Mouse (Mus musculus): ENCODE results near the gene Cep131. TPM values are rescaled to one million over a fixed set of nuclear protein-coding genes. Genes with fewer than 3 reads are reported as not detected.

Gene Cep131
- polyA plus RNA-seq, 1 experiment = 10.8 TPM

- no peak for DNase-seq
- no peak overlapping the region for H3K27ac ChIP-seq (ENCODE audit: control insufficient read depth, insufficient read depth, low read length)
- no peaks in the 10 kb centered on the region for H3K27me3 ChIP-seq (ENCODE audit: control insufficient read depth, insufficient read depth, low read length)
- no peak for TF ChIP-seq POLR2A (IDR thresholded peaks at IDR 0.05; ENCODE audit: control insufficient read depth, extremely low read depth, insufficient read depth, low read length, poor library complexity)
- no peak overlapping the region for H3K4me3 ChIP-seq (ENCODE audit: control insufficient read depth, insufficient read depth, low read length)
- H3K36me3 ChIP-seq (ENCODE audit: control insufficient read depth, insufficient read depth, low read length) = no peaks in the 10 kb centered on the region
- H3K4me1 ChIP-seq (replicated peaks; ENCODE audit: control insufficient read depth, insufficient read depth, low read length) = no peaks in the 10 kb centered on the region
- WGBS = 94% methylated on average over 5 of the region's 5 CpGs
These were observed 23.3 kb downstream of the Cep131 start for GRCm38 (mm10) chr11:120063326-120063725.

DNA sequence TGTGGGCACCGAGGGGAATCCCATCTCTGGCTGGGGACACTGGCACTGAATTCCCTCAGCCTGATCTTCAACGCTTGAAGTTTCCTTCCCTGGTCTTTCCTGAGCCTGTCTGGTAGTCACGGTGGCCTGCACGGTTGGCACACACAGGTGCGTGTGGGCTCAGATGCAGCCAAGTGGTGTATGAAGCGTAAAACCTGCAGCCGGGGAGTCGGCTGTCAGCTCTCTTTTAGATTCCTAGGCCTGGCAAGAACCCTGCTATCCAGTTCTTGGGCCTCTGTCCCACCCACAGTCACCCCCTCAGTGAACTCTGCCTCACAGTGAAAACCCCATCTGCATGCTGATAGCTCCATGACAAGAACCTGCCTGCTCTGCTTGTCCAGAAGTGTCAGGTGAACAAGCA is 26.0 kb downstream of the Cep131 start:
- no peak overlapping the region for H3K4me3 ChIP-seq (ENCODE audit: control insufficient read depth, insufficient read depth, low read length)
- H3K27ac ChIP-seq (ENCODE audit: control insufficient read depth, insufficient read depth, low read length) = no peak overlapping the region
- WGBS = 79% methylated on average over 8 of the region's 8 CpGs
- H3K27me3 ChIP-seq (ENCODE audit: control insufficient read depth, insufficient read depth, low read length) = no peaks in the 10 kb centered on the region
- no peak for TF ChIP-seq POLR2A (IDR thresholded peaks at IDR 0.05; ENCODE audit: control insufficient read depth, extremely low read depth, insufficient read depth, low read length, poor library complexity)
- no peak for TF ChIP-seq CTCF (IDR thresholded peaks at IDR 0.05; ENCODE audit: borderline replicate concordance, control insufficient read depth, extremely low read depth, insufficient read depth, low read length, poor library complexity)
- no peaks in the 10 kb centered on the region for H3K4me1 ChIP-seq (replicated peaks; ENCODE audit: control insufficient read depth, insufficient read depth, low read length)
- no peak for DNase-seq
- H3K36me3 ChIP-seq (ENCODE audit: control insufficient read depth, insufficient read depth, low read length) = no peaks in the 10 kb centered on the region

DNA sequence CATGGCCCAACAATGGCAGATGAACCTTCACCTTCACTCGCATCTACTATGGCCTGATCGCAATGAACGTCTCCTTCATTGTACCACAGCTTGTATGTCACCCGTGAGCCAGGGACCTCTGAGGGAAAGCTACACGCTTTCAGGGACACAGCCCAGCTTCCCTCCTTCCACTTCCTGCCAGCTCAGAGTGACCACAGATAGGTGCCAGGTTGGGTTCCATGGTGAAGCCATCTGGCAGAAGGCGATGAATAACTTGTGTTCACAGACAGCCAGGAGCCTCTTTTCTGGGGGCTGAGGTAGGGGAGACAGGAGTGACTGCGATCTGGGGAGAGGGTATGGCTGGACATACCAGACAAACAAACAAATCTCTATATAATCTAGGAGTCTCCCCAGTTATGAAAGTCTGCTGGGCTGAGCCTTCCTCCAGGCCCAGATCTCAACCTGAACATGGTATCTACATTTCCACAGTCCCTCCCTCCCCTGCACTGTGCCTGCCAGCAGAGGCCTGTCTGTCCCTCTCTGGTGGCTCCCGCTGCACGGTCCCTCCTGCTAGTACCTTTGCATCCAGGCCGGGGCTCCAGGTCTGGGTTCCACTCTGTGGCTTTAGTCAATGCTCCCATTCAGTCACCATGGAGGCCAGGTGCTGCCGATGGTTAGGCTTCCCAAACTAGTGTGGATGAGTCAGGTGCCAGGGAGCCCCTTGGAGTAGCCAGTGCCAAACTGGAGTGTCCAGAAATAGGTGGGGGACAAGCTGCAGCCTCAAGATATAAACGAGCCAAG is 30.5 kb downstream of the Cep131 start:
- 90% methylated on average over 12 of the region's 12 CpGs for WGBS
- Histone ChIP-seq H3K4me3 (ENCODE audit: control insufficient read depth, insufficient read depth, low read length) (no peak overlapping the region), H3K27me3 (ENCODE audit: control insufficient read depth, insufficient read depth, low read length) (no peaks in the 10 kb centered on the region), H3K27ac (ENCODE audit: control insufficient read depth, insufficient read depth, low read length) (no peak overlapping the region), H3K36me3 (ENCODE audit: control insufficient read depth, insufficient read depth, low read length) (no peaks in the 10 kb centered on the region), H3K4me1 (replicated peaks; ENCODE audit: control insufficient read depth, insufficient read depth, low read length) (0 out of 2 replicates have a peak, but pooled peaks cover 2% of the 10 kb centered on the region)
- TF ChIP-seq CTCF (IDR thresholded peaks at IDR 0.05; ENCODE audit: borderline replicate concordance, control insufficient read depth, extremely low read depth, insufficient read depth, low read length, poor library complexity) = no peak
- no peak for TF ChIP-seq POLR2A (IDR thresholded peaks at IDR 0.05; ENCODE audit: control insufficient read depth, extremely low read depth, insufficient read depth, low read length, poor library complexity)
- DNase-seq = no peak

DNA sequence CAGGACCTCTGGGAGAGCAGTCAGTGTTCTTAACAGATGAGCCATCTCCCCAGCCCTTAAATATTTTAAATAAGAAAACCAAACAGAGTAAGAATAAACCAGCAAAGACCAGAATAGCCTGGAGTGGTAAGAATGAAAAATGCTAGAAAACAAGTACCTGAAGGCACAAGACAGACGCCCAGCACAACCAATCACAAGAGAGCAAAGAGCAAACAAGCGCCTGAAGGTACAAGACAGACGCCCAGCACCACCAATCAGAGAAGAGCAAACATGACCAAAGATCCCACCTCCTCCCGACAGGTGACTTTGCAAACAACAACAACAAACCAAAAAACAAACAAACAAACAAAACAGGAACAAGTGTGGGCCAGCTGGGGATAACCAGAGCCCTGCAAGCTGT is 32.8 kb downstream of the Cep131 start:
- Histone ChIP-seq H3K4me3 (ENCODE audit: control insufficient read depth, insufficient read depth, low read length) (no peak overlapping the region), H3K4me1 (replicated peaks; ENCODE audit: control insufficient read depth, insufficient read depth, low read length) (0 out of 2 replicates have a peak, but pooled peaks cover 5% of the 10 kb centered on the region), H3K36me3 (ENCODE audit: control insufficient read depth, insufficient read depth, low read length) (no peaks in the 10 kb centered on the region), H3K27me3 (ENCODE audit: control insufficient read depth, insufficient read depth, low read length) (peaks cover 3% of the 10 kb centered on the region; the same call in 1 of the 2 replicates), H3K27ac (ENCODE audit: control insufficient read depth, insufficient read depth, low read length) (no peak overlapping the region)
- no peak for TF ChIP-seq POLR2A (IDR thresholded peaks at IDR 0.05; ENCODE audit: control insufficient read depth, extremely low read depth, insufficient read depth, low read length, poor library complexity)
- no peak for TF ChIP-seq CTCF (IDR thresholded peaks at IDR 0.05; ENCODE audit: borderline replicate concordance, control insufficient read depth, extremely low read depth, insufficient read depth, low read length, poor library complexity)
- no peak for DNase-seq
- WGBS = 97% methylated on average over 4 of the region's 4 CpGs

DNA sequence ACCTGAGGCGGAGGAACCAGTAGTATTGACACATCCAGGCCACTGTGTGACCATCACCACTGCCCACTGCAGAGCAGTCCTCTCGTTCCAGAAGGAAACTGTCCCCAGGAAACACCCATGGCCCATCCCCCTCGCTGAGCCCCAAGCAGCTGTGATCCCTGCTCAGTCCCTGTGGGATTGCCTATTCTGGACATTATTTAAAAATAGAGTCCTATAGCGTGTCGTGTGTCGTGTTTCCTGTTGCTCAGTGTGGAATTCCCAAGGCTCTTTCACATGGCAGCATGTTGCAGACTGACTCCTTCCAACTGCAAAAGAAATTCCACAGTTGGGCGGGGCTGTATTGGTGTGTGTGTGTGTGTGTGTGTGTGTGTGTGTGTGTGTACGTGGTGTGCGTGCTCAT is 34.4 kb downstream of the Cep131 start:
- no peak for DNase-seq
- WGBS = 91% methylated on average over 9 of the region's 9 CpGs
- TF ChIP-seq CTCF (IDR thresholded peaks at IDR 0.05; ENCODE audit: borderline replicate concordance, control insufficient read depth, extremely low read depth, insufficient read depth, low read length, poor library complexity) = no peak
- no peak for TF ChIP-seq POLR2A (IDR thresholded peaks at IDR 0.05; ENCODE audit: control insufficient read depth, extremely low read depth, insufficient read depth, low read length, poor library complexity)
- Histone ChIP-seq H3K36me3 (ENCODE audit: control insufficient read depth, insufficient read depth, low read length) (no peaks in the 10 kb centered on the region), H3K27me3 (ENCODE audit: control insufficient read depth, insufficient read depth, low read length) (peaks cover 10% of the 10 kb centered on the region; the same call in 1 of the 2 replicates), H3K4me3 (ENCODE audit: control insufficient read depth, insufficient read depth, low read length) (no peak overlapping the region), H3K4me1 (replicated peaks; ENCODE audit: control insufficient read depth, insufficient read depth, low read length) (peaks cover 9% of the 10 kb centered on the region; the same call in 1 of the 2 replicates), H3K27ac (ENCODE audit: control insufficient read depth, insufficient read depth, low read length) (no peak overlapping the region)

DNA sequence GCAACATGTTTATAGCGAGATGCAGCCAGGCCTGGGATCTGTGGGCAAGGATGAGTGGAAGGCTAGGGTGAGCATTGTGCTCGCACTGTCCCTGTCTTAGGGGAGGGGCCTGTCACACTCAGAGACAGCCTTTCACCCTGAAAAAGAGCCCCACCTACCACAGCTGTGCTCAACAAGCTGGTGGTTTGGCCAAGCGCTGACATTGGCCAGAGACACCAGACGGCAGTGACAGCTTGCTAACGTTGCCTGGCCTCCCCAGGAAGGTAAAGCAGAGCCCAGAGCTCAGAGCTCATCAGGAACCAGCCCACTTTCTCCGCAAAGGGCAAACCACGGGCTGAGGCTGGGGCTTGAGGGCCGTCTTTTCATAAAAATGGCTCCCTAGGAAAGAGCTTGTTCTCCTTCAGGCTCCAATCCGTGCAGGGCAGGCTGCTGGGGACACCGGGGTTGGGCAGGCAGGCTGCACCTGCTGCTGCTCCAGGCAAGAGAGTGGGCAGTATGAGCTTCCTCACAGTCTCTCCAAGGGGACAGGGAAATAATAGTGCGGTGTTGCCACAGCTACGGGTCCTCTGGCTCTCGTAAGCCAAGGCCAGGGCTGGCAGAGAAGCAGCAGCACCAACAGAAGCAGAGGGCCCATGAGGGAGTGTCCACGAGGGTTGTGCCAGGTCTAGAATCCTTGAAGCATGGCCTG is 35.4 kb downstream of the Cep131 start:
- Histone ChIP-seq H3K27ac (ENCODE audit: control insufficient read depth, insufficient read depth, low read length) (no peak overlapping the region), H3K36me3 (ENCODE audit: control insufficient read depth, insufficient read depth, low read length) (no peaks in the 10 kb centered on the region), H3K4me3 (ENCODE audit: control insufficient read depth, insufficient read depth, low read length) (no peak overlapping the region), H3K4me1 (replicated peaks; ENCODE audit: control insufficient read depth, insufficient read depth, low read length) (peaks cover 9% of the 10 kb centered on the region; the same call in 1 of the 2 replicates), H3K27me3 (ENCODE audit: control insufficient read depth, insufficient read depth, low read length) (peaks cover 16% of the 10 kb centered on the region)
- DNase-seq = no peak
- 37% methylated on average over 14 of the region's 14 CpGs for WGBS
- TF ChIP-seq CTCF (IDR thresholded peaks at IDR 0.05; ENCODE audit: borderline replicate concordance, control insufficient read depth, extremely low read depth, insufficient read depth, low read length, poor library complexity) = no peak
- TF ChIP-seq POLR2A (IDR thresholded peaks at IDR 0.05; ENCODE audit: control insufficient read depth, extremely low read depth, insufficient read depth, low read length, poor library complexity) = no peak
